Mouse (Mus musculus) Muller cell, postnatal 12 days (primary cell): Measurements from ENCODE around the gene Reps2.

Experiments used
- DNase-seq: peaks from one replicate; pipeline ENCODE4 v3.0.0-alpha.2; 2015; ENCODE audit errors: inconsistent ontology term

Gene Reps2

GRCm38 (mm10) chrX:162643091-162643788, at the start of gene Reps2:
TSS of gene Reps2 (minus strand) at chrX:162643649.
- DNase-seq = peak; percentile 85

GRCm38 (mm10) chrX:162691272-162691671, 47.8 kb upstream of the Reps2 start:
- DNase-seq = no peak

- DNase-seq = no peak
Observed at GRCm38 (mm10) chrX:162685394-162685793, 41.9 kb upstream of the Reps2 start.

GRCm38 (mm10) chrX:162679506-162679905, 36.1 kb upstream of the Reps2 start:
- no peak for DNase-seq

- DNase-seq = no peak
Observed at GRCm38 (mm10) chrX:162678820-162679219, 35.4 kb upstream of the Reps2 start.

GRCm38 (mm10) chrX:162666166-162666565, 22.7 kb upstream of the Reps2 start:
- DNase-seq = no peak

- DNase-seq = no peak
Observed at GRCm38 (mm10) chrX:162660182-162660581, 16.7 kb upstream of the Reps2 start.

GRCm38 (mm10) chrX:162653518-162653917, 10.1 kb upstream of the Reps2 start:
- no peak for DNase-seq

GRCm38 (mm10) chrX:162652445-162652844, 9.0 kb upstream of the Reps2 start:
- no peak for DNase-seq

- no peak for DNase-seq
Observed at GRCm38 (mm10) chrX:162651125-162651524, 7.7 kb upstream of the Reps2 start.

- no peak for DNase-seq
Observed at GRCm38 (mm10) chrX:162643789-162644092, 292 bp upstream of the Reps2 start.

GRCm38 (mm10) chrX:162642402-162643090, 903 bp downstream of the Reps2 start:
- DNase-seq = no peak

GRCm38 (mm10) chrX:162641764-162642163, 1.7 kb downstream of the Reps2 start:
- DNase-seq = no peak

GRCm38 (mm10) chrX:162635159-162635558, 8.3 kb downstream of the Reps2 start:
- no peak for DNase-seq

GRCm38 (mm10) chrX:162622091-162622437, 21.4 kb downstream of the Reps2 start:
- DNase-seq = no peak

GRCm38 (mm10) chrX:162621194-162622090, 22.0 kb downstream of the Reps2 start:
- DNase-seq = no peak

GRCm38 (mm10) chrX:162619705-162620104, 23.7 kb downstream of the Reps2 start:
- DNase-seq = no peak

GRCm38 (mm10) chrX:162618547-162618946, 24.9 kb downstream of the Reps2 start:
- no peak for DNase-seq

GRCm38 (mm10) chrX:162606113-162606512, 37.3 kb downstream of the Reps2 start:
- DNase-seq = no peak

- no peak for DNase-seq
Observed at GRCm38 (mm10) chrX:162599666-162600065, 43.8 kb downstream of the Reps2 start.

- DNase-seq = peak; percentile 40
Observed at GRCm38 (mm10) chrX:162591005-162591801, 52.2 kb downstream of the Reps2 start.
